Mouse (Mus musculus): ENCODE results near the gene Vps37c. TPM values are rescaled to one million over a fixed set of nuclear protein-coding genes. Genes with fewer than 3 reads are reported as not detected.

Gene Vps37c
- total RNA-seq (2021) (10 to 100 TPM; 18.6 to 20.7 TPM), polyA plus RNA-seq (2012; rRNA removed) (23.7 and 24.6 TPM in 2 replicates)
- long read RNA-seq, transcript Vps37c-201 (5 exons, 2,686 nt), result major isoform, 28 of 48 reads
- long read RNA-seq, transcript Vps37c-203 (5 exons, 2,690 nt), result minor isoform, 9 of 48 reads
- long read RNA-seq, partial matches to known transcripts, result 2 of 48 reads
- long read RNA-seq, other reads (novel, unspliced or antisense), result 9 of 48 reads

DNA sequence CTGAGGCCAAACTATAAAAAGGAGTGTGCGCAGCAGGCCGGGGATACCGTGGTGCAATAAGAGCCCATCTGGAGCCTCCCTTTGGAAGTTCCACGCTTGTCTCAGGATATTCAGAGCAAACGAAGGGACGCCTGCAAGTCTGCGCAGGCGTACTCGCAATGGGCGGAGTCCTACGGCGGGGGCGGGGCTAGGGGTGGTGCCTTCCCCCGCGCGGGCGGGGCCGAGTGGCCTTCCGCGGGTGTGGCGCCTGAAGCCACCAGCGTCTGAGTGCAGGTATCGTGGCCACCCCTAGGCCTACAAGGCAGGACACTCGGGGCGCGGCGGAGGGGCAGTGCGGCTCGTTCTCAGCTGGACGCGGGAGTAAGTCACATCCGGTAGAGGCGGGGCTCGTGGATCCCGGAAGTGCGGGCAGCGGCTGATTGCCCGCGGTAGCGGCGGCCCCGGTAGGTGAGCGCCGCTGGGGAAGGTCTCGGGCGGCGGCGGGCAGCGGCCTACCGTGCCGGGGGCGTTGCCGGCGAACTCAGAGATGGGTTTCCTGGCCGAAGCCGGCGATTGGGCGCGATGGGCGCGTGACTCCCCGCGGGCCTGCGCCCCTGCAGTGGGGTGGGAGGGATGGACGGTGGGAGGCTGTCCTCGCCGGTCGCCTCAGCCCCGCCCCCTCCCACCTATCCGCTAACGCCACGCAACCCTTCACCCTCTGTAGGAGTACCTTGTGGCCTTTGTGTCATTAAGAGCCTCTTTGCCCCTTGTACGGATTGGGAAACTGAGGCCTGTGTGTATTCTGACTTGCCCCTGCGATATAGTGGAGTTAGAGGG lies at the start of gene Vps37c:
TSS of gene Vps37c (plus strand) at position 199 of the 816 bp plus-strand sequence.
- peaks cover 15% of the 10 kb centered on the region for H3K4me1 ChIP-seq (ENCODE audit: control insufficient read depth, insufficient read depth, low read length)
- peak; percentile 92 to 98 for DNase-seq
- H3K27me3 ChIP-seq (ENCODE audit: control insufficient read depth, insufficient read depth, low read length), result no peaks in the 10 kb centered on the region
- intact Hi-C loops (cut with DNase I), result no loop called here
- H3K27ac ChIP-seq, result peak within 1 kb of the TSS; percentile 93
- peak within 1 kb of the TSS; percentile 95 for H3K9ac ChIP-seq (ENCODE audit: low read depth, low read length)
- peaks cover 3% of the 10 kb centered on the region; the same call in 1 of the 2 replicates for H3K79me2 ChIP-seq (replicated peaks; ENCODE audit: control insufficient read depth, insufficient read depth, low read length)
- under 1% methylated on average over 74 of the region's 74 CpGs for WGBS
- peak within 1 kb of the TSS; percentile 79 for H3K4me3 ChIP-seq
- TF ChIP-seq EP300 (IDR thresholded peaks at IDR 0.05; ENCODE audit: insufficient read depth, low read depth, low read length) (0 out of 2 replicates have a peak, but pooled peaks have one; percentile 8), POLR2A (IDR thresholded peaks at IDR 0.05; ENCODE audit: insufficient read depth, low read depth, low read length) (peak; percentile 87), CTCF (IDR thresholded peaks at IDR 0.05) (peak; percentile 39)
- H3K36me3 ChIP-seq (ENCODE audit: control insufficient read depth, insufficient read depth, low read length), result peaks cover 6% of the 10 kb centered on the region; the same call in 1 of the 2 replicates

DNA sequence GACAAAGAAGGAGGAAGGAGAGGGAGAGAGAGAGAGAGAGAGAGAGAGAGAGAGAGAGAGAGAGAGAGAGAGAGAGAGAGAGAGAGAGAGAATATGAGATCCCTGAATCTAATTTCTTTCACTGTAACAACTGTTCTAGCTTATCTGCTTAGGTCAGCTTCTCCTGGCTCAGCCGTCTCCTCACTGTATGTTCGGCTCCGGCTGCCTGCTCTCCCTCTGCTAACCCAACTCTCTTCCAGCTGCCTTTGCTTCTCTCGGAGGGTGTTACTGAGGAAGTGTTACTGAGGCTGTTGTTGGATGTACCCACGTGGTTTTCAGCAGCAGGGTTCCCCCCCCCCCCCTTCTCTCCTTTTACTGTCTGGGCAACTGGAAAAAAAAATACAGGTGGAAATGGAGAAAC lies 48.5 kb upstream of the Vps37c start:
- intact Hi-C loops (cut with DNase I), result no loop called here
- no peak for TF ChIP-seq EP300 (IDR thresholded peaks at IDR 0.05; ENCODE audit: insufficient read depth, low read depth, low read length)
- no peak overlapping the region for H3K27ac ChIP-seq
- H3K4me1 ChIP-seq (ENCODE audit: control insufficient read depth, insufficient read depth, low read length), result no peaks in the 10 kb centered on the region
- no peaks in the 10 kb centered on the region for H3K36me3 ChIP-seq (ENCODE audit: control insufficient read depth, insufficient read depth, low read length)
- H3K27me3 ChIP-seq (ENCODE audit: control insufficient read depth, insufficient read depth, low read length), result no peaks in the 10 kb centered on the region
- 5% methylated on average over 5 of the region's 5 CpGs for WGBS
- H3K79me2 ChIP-seq (replicated peaks; ENCODE audit: control insufficient read depth, insufficient read depth, low read length), result no peaks in the 10 kb centered on the region
- no peak for DNase-seq
- H3K9ac ChIP-seq (ENCODE audit: low read depth, low read length), result no peak overlapping the region
- no peak overlapping the region for H3K4me3 ChIP-seq

DNA sequence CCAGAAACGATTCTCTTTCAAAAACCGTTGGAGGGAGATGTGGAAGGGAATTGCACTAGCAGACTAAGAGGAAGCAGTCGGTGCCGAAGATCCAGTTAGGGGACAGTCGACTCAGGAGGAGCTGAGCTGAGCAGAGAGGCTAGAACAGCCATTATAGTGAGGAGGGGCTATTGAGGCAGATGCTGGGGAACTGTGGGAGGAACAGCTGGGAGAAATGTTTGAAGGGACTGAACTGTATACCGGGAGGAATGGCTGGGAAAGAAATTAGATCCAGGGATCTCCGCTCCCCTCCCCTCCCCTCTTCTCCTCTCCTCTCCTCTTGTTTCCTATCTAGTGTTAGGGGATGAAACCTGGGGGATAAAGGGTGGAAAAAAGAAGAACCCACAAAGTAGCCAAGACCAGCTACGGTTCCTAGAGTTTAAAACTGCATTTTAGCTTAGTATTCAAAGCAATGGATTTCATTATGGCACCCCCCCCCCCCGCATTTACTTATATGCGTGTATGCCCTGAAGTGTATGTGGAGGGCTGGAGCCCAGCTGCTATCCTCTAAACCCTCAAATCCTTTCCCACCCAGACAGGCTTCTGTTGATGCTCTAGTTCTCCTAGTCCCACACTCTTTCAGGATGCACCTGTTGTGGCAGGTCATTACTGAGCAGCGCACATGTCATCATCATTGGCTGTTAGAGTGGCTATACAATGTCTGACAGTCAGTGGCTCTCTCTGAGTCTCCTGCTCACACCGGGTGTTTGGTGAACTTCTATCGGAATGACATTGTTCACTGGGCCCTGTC lies 47.8 kb upstream of the Vps37c start:
- H3K79me2 ChIP-seq (replicated peaks; ENCODE audit: control insufficient read depth, insufficient read depth, low read length), result no peaks in the 10 kb centered on the region
- no peaks in the 10 kb centered on the region for H3K27me3 ChIP-seq (ENCODE audit: control insufficient read depth, insufficient read depth, low read length)
- H3K9ac ChIP-seq (ENCODE audit: low read depth, low read length), result no peak overlapping the region
- intact Hi-C loops (cut with DNase I), result no loop called here
- H3K4me3 ChIP-seq, result no peak overlapping the region
- H3K36me3 ChIP-seq (ENCODE audit: control insufficient read depth, insufficient read depth, low read length), result no peaks in the 10 kb centered on the region
- no peak for TF ChIP-seq EP300 (IDR thresholded peaks at IDR 0.05; ENCODE audit: insufficient read depth, low read depth, low read length)
- TF ChIP-seq POLR2A (IDR thresholded peaks at IDR 0.05; ENCODE audit: insufficient read depth, low read depth, low read length), result no peak
- no peak for TF ChIP-seq CTCF (IDR thresholded peaks at IDR 0.05)
- WGBS, result 47% methylated on average over 13 of the region's 13 CpGs
- DNase-seq, result no peak
- no peaks in the 10 kb centered on the region for H3K4me1 ChIP-seq (ENCODE audit: control insufficient read depth, insufficient read depth, low read length)
- H3K27ac ChIP-seq, result no peak overlapping the region

DNA sequence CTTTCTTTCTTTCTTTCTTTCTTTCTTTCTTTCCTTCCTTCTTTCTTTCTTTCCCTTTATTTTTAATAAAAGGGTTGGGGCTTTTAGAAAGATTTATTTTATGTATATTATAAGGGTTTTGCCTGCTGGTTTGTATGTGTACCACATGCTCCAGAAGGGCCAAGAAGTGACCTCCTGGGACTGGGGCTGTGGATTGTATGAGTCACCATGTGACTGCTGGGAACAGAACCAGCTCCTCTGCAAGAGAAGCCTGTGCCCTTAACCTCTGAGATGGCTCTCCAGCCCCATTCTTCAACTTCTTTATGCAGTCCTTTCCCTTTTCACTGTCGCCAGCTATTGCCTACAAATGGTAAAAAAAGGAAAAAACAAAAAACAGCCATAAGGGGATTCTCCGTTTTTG lies 42.9 kb upstream of the Vps37c start:
- H3K27ac ChIP-seq, result no peak overlapping the region
- no peak overlapping the region for H3K9ac ChIP-seq (ENCODE audit: low read depth, low read length)
- no peaks in the 10 kb centered on the region for H3K79me2 ChIP-seq (replicated peaks; ENCODE audit: control insufficient read depth, insufficient read depth, low read length)
- WGBS, result 75% methylated on average over 2 of the region's 2 CpGs
- intact Hi-C loops (cut with DNase I), result no loop called here
- H3K4me3 ChIP-seq, result no peak overlapping the region
- H3K4me1 ChIP-seq (ENCODE audit: control insufficient read depth, insufficient read depth, low read length), result no peaks in the 10 kb centered on the region
- peak in 1 of 2 experiments; percentile 13 for DNase-seq
- TF ChIP-seq CTCF (IDR thresholded peaks at IDR 0.05), result no peak
- no peak for TF ChIP-seq EP300 (IDR thresholded peaks at IDR 0.05; ENCODE audit: insufficient read depth, low read depth, low read length)
- TF ChIP-seq POLR2A (IDR thresholded peaks at IDR 0.05; ENCODE audit: insufficient read depth, low read depth, low read length), result no peak
- H3K27me3 ChIP-seq (ENCODE audit: control insufficient read depth, insufficient read depth, low read length), result no peaks in the 10 kb centered on the region
- H3K36me3 ChIP-seq (ENCODE audit: control insufficient read depth, insufficient read depth, low read length), result no peaks in the 10 kb centered on the region

DNA sequence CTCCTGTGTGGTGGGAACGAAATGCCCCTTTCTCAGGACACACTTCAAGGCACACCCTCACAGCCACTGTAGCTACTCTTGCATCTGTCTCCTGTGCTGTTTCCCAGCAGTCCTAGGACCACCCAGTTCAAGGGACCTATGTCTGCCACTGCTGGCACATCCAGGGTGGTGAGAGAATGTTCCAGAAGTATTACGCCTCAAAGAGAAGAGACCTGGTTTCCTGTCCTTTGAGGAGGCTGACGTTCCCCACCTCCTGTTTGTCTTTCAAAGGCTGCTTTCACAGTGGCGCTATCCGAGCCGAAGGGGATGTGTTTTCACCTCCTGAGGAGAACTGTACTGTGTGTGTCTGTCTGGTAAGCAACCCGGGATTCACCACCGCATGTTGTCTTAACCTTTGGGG lies 40.4 kb upstream of the Vps37c start:
- Histone ChIP-seq H3K36me3 (ENCODE audit: control insufficient read depth, insufficient read depth, low read length) (no peaks in the 10 kb centered on the region), H3K79me2 (replicated peaks; ENCODE audit: control insufficient read depth, insufficient read depth, low read length) (no peaks in the 10 kb centered on the region), H3K9ac (ENCODE audit: low read depth, low read length) (no peak overlapping the region), H3K27ac (no peak overlapping the region), H3K27me3 (ENCODE audit: control insufficient read depth, insufficient read depth, low read length) (no peaks in the 10 kb centered on the region), H3K4me3 (no peak overlapping the region), H3K4me1 (ENCODE audit: control insufficient read depth, insufficient read depth, low read length) (no peaks in the 10 kb centered on the region)
- intact Hi-C loops (cut with DNase I), result no loop called here
- 65% methylated on average over 8 of the region's 8 CpGs for WGBS
- DNase-seq, result no peak
- TF ChIP-seq POLR2A (IDR thresholded peaks at IDR 0.05; ENCODE audit: insufficient read depth, low read depth, low read length) (no peak), EP300 (IDR thresholded peaks at IDR 0.05; ENCODE audit: insufficient read depth, low read depth, low read length) (no peak), CTCF (IDR thresholded peaks at IDR 0.05) (no peak)
